Mouse (Mus musculus): ENCODE results near the gene Ptar1. TPM values are rescaled to one million over a fixed set of nuclear protein-coding genes. Genes with fewer than 3 reads are reported as not detected.

The Ptar1 gene
- polyA plus RNA-seq, 1 experiment from 2014 or later: 15.1 TPM

DNA sequence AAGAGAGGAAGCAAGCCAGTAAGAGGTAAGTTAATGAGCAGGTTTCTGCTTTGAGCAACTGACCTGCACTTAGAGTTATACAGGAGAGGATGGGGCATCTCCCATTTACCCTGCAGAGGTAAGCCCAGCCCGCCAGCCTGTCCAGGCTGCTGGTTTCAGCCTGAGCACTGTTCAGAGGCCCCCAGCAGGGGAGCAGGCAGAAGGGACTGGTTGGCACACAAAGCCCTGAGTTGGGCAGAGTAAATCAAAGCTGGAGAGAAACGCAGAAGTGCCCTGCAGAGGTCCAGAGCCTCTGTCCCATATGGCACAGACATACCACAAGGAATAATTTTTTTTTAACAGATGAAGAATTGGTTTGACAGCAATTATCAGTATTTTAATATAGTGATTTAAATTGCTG is 76.8 kb downstream of the Ptar1 start:
- Histone ChIP-seq H3K36me3 (ENCODE audit: control insufficient read depth, insufficient read depth, low read length) (no peaks in the 10 kb centered on the region), H3K9me3 (ENCODE audit: control insufficient read depth, low read length) (no peaks in the 10 kb centered on the region), H3K4me3 (ENCODE audit: low read depth, low read length) (no peak overlapping the region), H3K9ac (ENCODE audit: low read depth, low read length) (no peak overlapping the region), H3K4me1 (replicated peaks; ENCODE audit: control insufficient read depth, insufficient read depth, low read length) (no peaks in the 10 kb centered on the region), H3K27ac (ENCODE audit: low read depth, low read length) (no peak overlapping the region), H3K4me2 (replicated peaks; ENCODE audit: low read depth, low read length) (no peak overlapping the region), H3K27me3 (ENCODE audit: control insufficient read depth, insufficient read depth, low read length) (no peaks in the 10 kb centered on the region)
- whole genome bisulfite sequencing: 64% methylated on average over 2 of the region's 2 CpGs
- no peak for DNase-seq (ENCODE audit: low spot score)
- no peak for ATAC-seq (ENCODE audit: low FRiP score)

DNA sequence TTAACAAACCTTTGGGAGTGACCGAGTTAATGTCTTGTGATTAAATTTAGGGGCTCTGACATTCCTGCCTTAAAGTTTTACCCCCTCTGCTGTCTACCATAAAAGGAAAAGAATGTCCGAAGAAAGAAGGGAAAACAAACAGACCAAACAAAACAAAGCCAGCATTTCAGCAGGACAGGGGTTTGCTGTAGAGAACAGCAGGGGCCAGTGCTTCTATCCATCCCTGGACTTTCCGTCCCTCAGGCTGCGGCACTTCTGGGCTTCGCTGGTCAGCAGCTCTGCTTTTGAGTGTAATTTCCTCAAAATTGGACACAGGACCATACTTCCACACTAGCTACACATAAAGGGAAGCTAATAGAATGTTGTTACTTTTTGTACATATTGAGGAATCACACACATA is 81.6 kb downstream of the Ptar1 start:
- DNase-seq (ENCODE audit: low spot score): no peak

DNA sequence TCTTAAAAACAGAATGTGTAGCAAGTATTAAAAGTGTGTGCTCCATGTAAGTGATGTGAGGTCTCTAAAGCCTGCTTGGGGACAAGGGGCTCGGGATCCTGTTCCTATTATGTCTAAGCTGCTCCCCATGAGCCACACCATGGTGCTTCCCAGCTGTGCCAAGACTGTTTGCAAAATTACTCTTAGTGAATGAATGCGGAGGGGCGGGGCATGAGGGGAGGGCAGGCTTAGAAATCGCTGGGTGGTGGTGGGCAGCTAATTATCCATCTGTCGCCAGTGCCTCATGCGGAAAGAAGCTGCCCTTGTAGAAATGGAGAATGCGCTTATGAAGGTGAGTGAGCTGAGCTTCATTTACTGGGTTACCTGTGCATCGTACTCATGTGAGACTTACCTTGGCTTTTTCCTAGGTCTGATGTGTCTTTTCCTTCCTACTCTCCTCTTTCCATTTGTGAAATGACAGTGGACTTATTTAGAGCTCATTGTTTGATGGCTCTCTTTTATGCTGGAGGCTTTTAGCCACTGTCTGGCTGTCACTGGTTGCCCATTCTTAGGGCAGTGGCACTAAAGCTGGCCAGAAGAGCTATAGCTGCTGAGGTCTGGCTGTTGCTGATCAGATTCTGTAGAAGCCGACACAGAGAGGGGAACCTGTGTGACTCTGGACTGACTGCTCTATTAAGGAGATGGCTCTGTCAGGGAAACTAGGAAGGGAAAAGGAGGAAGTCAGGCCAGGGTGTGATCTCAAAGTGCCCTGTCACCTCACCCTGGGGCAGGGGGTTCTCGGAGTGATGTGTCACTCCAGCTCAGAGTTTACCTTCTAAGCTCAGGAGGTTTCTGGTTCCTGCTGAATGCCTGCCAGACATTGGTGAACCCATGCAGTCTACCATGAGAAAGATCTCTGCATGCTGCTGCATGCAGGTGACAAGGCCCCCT is 83.5 kb downstream of the Ptar1 start:
- 42% methylated on average over 10 of the region's 10 CpGs for WGBS
- Histone ChIP-seq H3K9me3 (ENCODE audit: control insufficient read depth, low read length) (no peaks in the 10 kb centered on the region), H3K27me3 (ENCODE audit: control insufficient read depth, insufficient read depth, low read length) (no peaks in the 10 kb centered on the region), H3K27ac (ENCODE audit: low read depth, low read length) (no peak overlapping the region), H3K4me3 (ENCODE audit: low read depth, low read length) (no peak overlapping the region), H3K9ac (ENCODE audit: low read depth, low read length) (no peak overlapping the region), H3K36me3 (ENCODE audit: control insufficient read depth, insufficient read depth, low read length) (no peaks in the 10 kb centered on the region), H3K4me2 (replicated peaks; ENCODE audit: low read depth, low read length) (no peak overlapping the region), H3K4me1 (replicated peaks; ENCODE audit: control insufficient read depth, insufficient read depth, low read length) (0 out of 2 replicates have a peak, but pooled peaks cover 3% of the 10 kb centered on the region)
- ATAC-seq (ENCODE audit: low FRiP score) (peak; percentile 86), DNase-seq (ENCODE audit: low spot score) (peak; percentile 42)

More for the DNA sequence above, 81.6 kb downstream of the Ptar1 start:
- H3K4me1 ChIP-seq (replicated peaks; ENCODE audit: control insufficient read depth, insufficient read depth, low read length): 0 out of 2 replicates have a peak, but pooled peaks cover 3% of the 10 kb centered on the region
- H3K27me3 ChIP-seq (ENCODE audit: control insufficient read depth, insufficient read depth, low read length): no peaks in the 10 kb centered on the region
- 25% methylated on average over 5 of the region's 5 CpGs for WGBS
- no peak overlapping the region for H3K27ac ChIP-seq (ENCODE audit: low read depth, low read length)
- no peak overlapping the region for H3K4me2 ChIP-seq (replicated peaks; ENCODE audit: low read depth, low read length)
- H3K9me3 ChIP-seq (ENCODE audit: control insufficient read depth, low read length): no peaks in the 10 kb centered on the region
- ATAC-seq (ENCODE audit: low FRiP score): no peak
- H3K4me3 ChIP-seq (ENCODE audit: low read depth, low read length): no peak overlapping the region
- no peak overlapping the region for H3K9ac ChIP-seq (ENCODE audit: low read depth, low read length)
- no peaks in the 10 kb centered on the region for H3K36me3 ChIP-seq (ENCODE audit: control insufficient read depth, insufficient read depth, low read length)

DNA sequence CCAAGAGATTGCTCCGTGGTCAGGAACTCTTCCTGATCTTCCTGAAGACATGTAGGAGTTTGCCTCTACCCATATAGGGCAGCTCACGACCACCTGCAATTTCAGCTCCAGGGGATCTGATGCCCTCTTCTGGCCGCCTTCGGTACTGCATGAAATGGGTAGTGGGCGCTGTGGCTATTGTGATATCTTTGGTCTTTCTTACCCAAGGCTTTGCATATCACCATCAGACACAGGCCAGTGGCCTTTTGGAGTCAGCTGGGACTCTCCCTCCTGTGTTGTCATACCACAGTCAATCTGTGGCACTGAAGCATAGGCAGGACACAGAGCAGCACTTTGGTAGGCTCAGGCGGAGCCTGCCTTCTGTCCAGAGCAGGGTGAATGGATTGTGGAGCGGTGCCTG is 84.7 kb downstream of the Ptar1 start:
- 64% methylated on average over 7 of the region's 7 CpGs for WGBS
- ATAC-seq (ENCODE audit: low FRiP score): no peak

DNA sequence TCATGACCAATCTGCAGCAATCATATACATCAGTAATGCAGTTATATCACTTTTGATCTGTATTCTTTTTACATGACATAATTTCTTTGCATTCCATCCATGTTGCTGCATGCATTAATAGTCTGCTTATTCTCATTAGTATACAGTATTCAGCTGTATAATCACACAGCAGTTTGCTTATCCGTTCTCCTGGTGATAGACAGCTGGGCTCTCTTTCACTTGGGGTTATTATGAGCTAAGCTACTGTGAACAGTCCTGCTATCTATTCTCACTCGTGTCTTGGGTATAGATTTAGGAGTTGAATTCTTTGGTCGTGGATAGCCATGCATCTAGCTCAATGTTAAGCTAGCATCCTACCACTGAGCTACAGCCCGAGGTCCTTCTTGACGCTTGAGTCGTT is 88.1 kb downstream of the Ptar1 start:
- Histone ChIP-seq H3K4me1 (replicated peaks; ENCODE audit: control insufficient read depth, insufficient read depth, low read length) (0 out of 2 replicates have a peak, but pooled peaks cover 1% of the 10 kb centered on the region), H3K9ac (ENCODE audit: low read depth, low read length) (no peak overlapping the region), H3K4me2 (replicated peaks; ENCODE audit: low read depth, low read length) (no peak overlapping the region), H3K27ac (ENCODE audit: low read depth, low read length) (no peak overlapping the region), H3K27me3 (ENCODE audit: control insufficient read depth, insufficient read depth, low read length) (no peaks in the 10 kb centered on the region), H3K9me3 (ENCODE audit: control insufficient read depth, low read length) (no peaks in the 10 kb centered on the region), H3K4me3 (ENCODE audit: low read depth, low read length) (no peak overlapping the region), H3K36me3 (ENCODE audit: control insufficient read depth, insufficient read depth, low read length) (no peaks in the 10 kb centered on the region)
- no peak for ATAC-seq (ENCODE audit: low FRiP score)
- 87% methylated on average over 6 of the region's 6 CpGs for WGBS
- DNase-seq (ENCODE audit: low spot score): no peak

More for the DNA sequence above, 84.7 kb downstream of the Ptar1 start:
- DNase-seq (ENCODE audit: low spot score): no peak
- H3K36me3 ChIP-seq (ENCODE audit: control insufficient read depth, insufficient read depth, low read length): no peaks in the 10 kb centered on the region
- no peaks in the 10 kb centered on the region for H3K9me3 ChIP-seq (ENCODE audit: control insufficient read depth, low read length)
- H3K4me2 ChIP-seq (replicated peaks; ENCODE audit: low read depth, low read length): no peak overlapping the region
- no peak overlapping the region for H3K9ac ChIP-seq (ENCODE audit: low read depth, low read length)
- no peak overlapping the region for H3K4me3 ChIP-seq (ENCODE audit: low read depth, low read length)
- H3K27ac ChIP-seq (ENCODE audit: low read depth, low read length): no peak overlapping the region
- H3K4me1 ChIP-seq (replicated peaks; ENCODE audit: control insufficient read depth, insufficient read depth, low read length): 0 out of 2 replicates have a peak, but pooled peaks cover 3% of the 10 kb centered on the region
- H3K27me3 ChIP-seq (ENCODE audit: control insufficient read depth, insufficient read depth, low read length): no peaks in the 10 kb centered on the region

DNA sequence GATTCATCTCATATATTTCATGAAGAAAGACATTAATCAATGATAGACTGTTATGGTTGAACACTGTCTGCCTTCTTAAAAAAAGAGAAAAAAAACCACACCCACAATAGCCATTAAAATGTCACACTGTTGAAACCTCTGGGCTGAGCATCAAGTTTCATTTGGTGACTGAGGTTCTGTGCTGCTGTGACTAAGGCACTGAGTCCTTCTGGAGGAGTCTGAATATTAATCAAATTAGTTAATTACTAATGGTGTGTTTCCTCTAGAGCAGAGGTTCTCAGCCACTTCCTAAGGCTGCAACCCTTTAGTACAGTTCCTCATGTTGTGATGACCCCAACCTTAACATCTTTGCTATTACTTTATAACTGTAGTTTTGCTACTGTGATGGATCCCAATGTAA is 91.9 kb downstream of the Ptar1 start:
- ATAC-seq (ENCODE audit: low FRiP score) (no peak), DNase-seq (ENCODE audit: low spot score) (no peak)
- H3K4me3 ChIP-seq (ENCODE audit: low read depth, low read length): no peak overlapping the region
- no peak overlapping the region for H3K4me2 ChIP-seq (replicated peaks; ENCODE audit: low read depth, low read length)
- no peak overlapping the region for H3K9ac ChIP-seq (ENCODE audit: low read depth, low read length)
- H3K27me3 ChIP-seq (ENCODE audit: control insufficient read depth, insufficient read depth, low read length): no peaks in the 10 kb centered on the region
- H3K4me1 ChIP-seq (replicated peaks; ENCODE audit: control insufficient read depth, insufficient read depth, low read length): peaks cover 4% of the 10 kb centered on the region; the same call in 1 of the 2 replicates
- no peaks in the 10 kb centered on the region for H3K9me3 ChIP-seq (ENCODE audit: control insufficient read depth, low read length)
- H3K27ac ChIP-seq (ENCODE audit: low read depth, low read length): no peak overlapping the region
- no peaks in the 10 kb centered on the region for H3K36me3 ChIP-seq (ENCODE audit: control insufficient read depth, insufficient read depth, low read length)

DNA sequence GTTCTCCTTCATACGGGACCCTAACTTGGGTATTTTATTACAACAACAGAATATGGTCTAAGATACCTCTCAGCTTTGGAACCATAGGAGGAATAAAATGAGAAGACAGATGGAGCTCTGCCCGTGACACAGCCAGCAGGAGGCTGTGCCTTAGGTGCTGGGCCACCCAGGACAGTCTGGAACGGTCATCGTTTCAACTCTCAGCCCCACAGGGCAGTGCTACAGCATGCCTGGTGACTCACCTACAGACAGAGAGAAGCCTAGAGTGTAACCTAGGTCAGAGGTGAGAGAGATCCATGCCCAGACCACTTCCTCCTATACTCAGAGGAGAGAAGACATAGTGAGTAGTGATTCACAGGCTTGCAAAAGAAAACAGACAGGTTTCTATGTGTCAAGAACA is 92.9 kb downstream of the Ptar1 start:
- Histone ChIP-seq H3K9ac (ENCODE audit: low read depth, low read length) (no peak overlapping the region), H3K4me1 (replicated peaks; ENCODE audit: control insufficient read depth, insufficient read depth, low read length) (peaks cover 4% of the 10 kb centered on the region; the same call in 1 of the 2 replicates), H3K27me3 (ENCODE audit: control insufficient read depth, insufficient read depth, low read length) (no peaks in the 10 kb centered on the region), H3K4me2 (replicated peaks; ENCODE audit: low read depth, low read length) (no peak overlapping the region), H3K4me3 (ENCODE audit: low read depth, low read length) (no peak overlapping the region), H3K27ac (ENCODE audit: low read depth, low read length) (no peak overlapping the region), H3K36me3 (ENCODE audit: control insufficient read depth, insufficient read depth, low read length) (no peaks in the 10 kb centered on the region), H3K9me3 (ENCODE audit: control insufficient read depth, low read length) (no peaks in the 10 kb centered on the region)
- no peak for ATAC-seq (ENCODE audit: low FRiP score)
- no peak for DNase-seq (ENCODE audit: low spot score)
- WGBS: 78% methylated on average over 4 of the region's 4 CpGs

Data from hindbrain, embryonic 11.5 days (tissue).